Mouse (Mus musculus) MEL (cell line): ENCODE data around the gene Nde1. TPM values are rescaled to one million over a fixed set of nuclear protein-coding genes. Genes with fewer than 3 reads are reported as not detected.

ENCODE experiments used
- DNase-seq: peaks from one replicate; pipeline ENCODE4 v3.0.0; 2011; ENCODE audit warnings: low read depth, low spot score
- H3K27ac ChIP-seq: 2 replicates; pipeline ENCODE4 v1.5.1; 2012; ENCODE audit warnings: low read depth, mild to moderate bottlenecking, control low read depth, low read length, moderate library complexity; ENCODE audit not compliant: control insufficient read depth
- H3K27me3 ChIP-seq, 2 experiments: fragments of 150-350 bp in 1 of 2; sonication (generic) in 1 of 2; 2 replicates each; pipeline ENCODE4 v1.6.1; 2012; ENCODE audit warnings: low read length in 2 of 2, mild to moderate bottlenecking in 2 of 2, improper control_type of control experiment in 1 of 2, moderate library complexity in 1 of 2; ENCODE audit not compliant: insufficient read depth in 2 of 2, control insufficient read depth in 1 of 2
- H3K36me3 ChIP-seq, 2 experiments: 2 replicates each; pipeline ENCODE4 v1.6.1; 2012 to 2014; ENCODE audit warnings: low read length in 2 of 2, improper control_type of control experiment in 1 of 2, inconsistent platforms in 1 of 2, mild to moderate bottlenecking in 1 of 2; ENCODE audit not compliant: insufficient read depth in 2 of 2, control insufficient read depth in 1 of 2
- H3K4me1 ChIP-seq, 2 experiments: fragments of 150-350 bp in 1 of 2; sonication (generic) in 1 of 2; 2 replicates each; pipeline ENCODE4 v1.6.1; 2012; ENCODE audit warnings: low read length in 2 of 2, improper control_type of control experiment in 1 of 2, mild to moderate bottlenecking in 1 of 2; ENCODE audit not compliant: insufficient read depth in 2 of 2, control insufficient read depth in 1 of 2
- H3K4me3 ChIP-seq, 2 experiments: fragments of 150-350 bp in 1 of 2; sonication (generic) in 1 of 2; 2 replicates each; pipeline ENCODE4 v1.5.1; 2012; ENCODE audit warnings: low read depth in 2 of 2, low read length in 2 of 2, mild to moderate bottlenecking in 2 of 2, moderate library complexity in 2 of 2, control low read depth in 1 of 2, improper control_type of control experiment in 1 of 2; ENCODE audit not compliant: control insufficient read depth in 1 of 2, insufficient read depth in 1 of 2
- H3K79me2 ChIP-seq: 2 replicates; pipeline ENCODE4 v1.6.1; 2012; ENCODE audit warnings: mild to moderate bottlenecking, low read length, moderate library complexity; ENCODE audit not compliant: control insufficient read depth, poor library complexity, insufficient read depth
- H3K9ac ChIP-seq: 2 replicates; pipeline ENCODE4 v1.6.1; 2012; ENCODE audit warnings: low read depth, mild to moderate bottlenecking, control low read depth, low read length, moderate library complexity; ENCODE audit not compliant: control insufficient read depth, poor library complexity, severe bottlenecking
- H3K9me3 ChIP-seq: fragments of 150-350 bp; sonication (generic); replicated peaks from 2 replicates; pipeline ENCODE4 v1.6.1; 2012; ENCODE audit warnings: mild to moderate bottlenecking, low read length, improper control_type of control experiment, moderate library complexity; ENCODE audit not compliant: insufficient read depth
- BHLHE40 ChIP-seq: IDR thresholded peaks from 2 replicates; pipeline ENCODE4 v1.6.1; 2012; ENCODE audit warnings: low read depth, mild to moderate bottlenecking, inconsistent platforms, low read length, improper control_type of control experiment, borderline replicate concordance
- CHD2 ChIP-seq: IDR thresholded peaks from 2 replicates; pipeline ENCODE4 v1.6.1; 2011; ENCODE audit warnings: low read length, improper control_type of control experiment
- CTCF ChIP-seq, 3 experiments: IDR thresholded peaks in 2 of 3; conservative IDR thresholded peaks in 1 of 3; 2 replicates each; pipeline ENCODE4 v1.5.1; 2011 to 2012; ENCODE audit warnings: low read length in 3 of 3, low read depth in 2 of 3, mild to moderate bottlenecking in 2 of 3, improper control_type of control experiment in 1 of 3, inconsistent platforms in 1 of 3, mixed read lengths in 1 of 3, moderate library complexity in 1 of 3; ENCODE audit not compliant: control insufficient read depth in 1 of 3, insufficient read depth in 1 of 3, poor library complexity in 1 of 3, severe bottlenecking in 1 of 3
- GATA1 ChIP-seq: IDR thresholded peaks from 2 replicates; pipeline ENCODE4 v1.6.1; 2011; ENCODE audit warnings: low read depth, low read length, improper control_type of control experiment
- HCFC1 ChIP-seq: IDR thresholded peaks from 2 replicates; pipeline ENCODE4 v1.6.1; 2012; ENCODE audit warnings: low read depth, mild to moderate bottlenecking, inconsistent platforms, low read length, improper control_type of control experiment, moderate library complexity
- KAT2A ChIP-seq: conservative IDR thresholded peaks from 2 replicates; pipeline ENCODE4 v1.6.1; 2012; ENCODE audit warnings: low read depth, low read length, improper control_type of control experiment, inconsistent platforms
- MEF2A ChIP-seq: IDR thresholded peaks from 2 replicates; pipeline ENCODE4 v1.6.1; 2014; ENCODE audit warnings: low read depth, mild to moderate bottlenecking, inconsistent platforms, low read length, improper control_type of control experiment; ENCODE audit not compliant: poor library complexity, insufficient replicate concordance, severe bottlenecking; ENCODE audit errors: extremely low read depth
- MXI1 ChIP-seq: IDR thresholded peaks from 2 replicates; pipeline ENCODE4 v1.6.1; 2011; ENCODE audit warnings: mild to moderate bottlenecking, low read depth, low read length, improper control_type of control experiment
- POLR2A ChIP-seq, 2 experiments: IDR thresholded peaks; 2 replicates each; pipeline ENCODE4 v1.6.1; 2011 to 2012; ENCODE audit warnings: low read length in 2 of 2, mild to moderate bottlenecking in 2 of 2, control low read depth in 1 of 2, improper control_type of control experiment in 1 of 2, low read depth in 1 of 2, moderate library complexity in 1 of 2; ENCODE audit not compliant: control insufficient read depth in 1 of 2, insufficient read depth in 1 of 2, poor library complexity in 1 of 2
- POLR2AphosphoS2 ChIP-seq: IDR thresholded peaks from 2 replicates; pipeline ENCODE4 v1.6.1; 2011; ENCODE audit warnings: low read length, improper control_type of control experiment
- POLR2AphosphoS5 ChIP-seq: IDR thresholded peaks from 2 replicates; pipeline ENCODE4 v1.6.1; 2012; ENCODE audit warnings: low read depth, borderline replicate concordance, mild to moderate bottlenecking, inconsistent platforms, low read length, moderate library complexity, mixed read lengths
- SIN3A ChIP-seq: IDR thresholded peaks from 2 replicates; pipeline ENCODE4 v1.6.1; 2012; ENCODE audit warnings: low read length, improper control_type of control experiment, inconsistent platforms
- SMC3 ChIP-seq: IDR thresholded peaks from 2 replicates; pipeline ENCODE4 v1.6.1; 2011; ENCODE audit warnings: low read depth, low read length, improper control_type of control experiment
- TBP ChIP-seq: IDR thresholded peaks from 2 replicates; pipeline ENCODE4 v1.8.0; 2011; ENCODE audit warnings: low read depth, low read length, improper control_type of control experiment
- ZKSCAN1 ChIP-seq: IDR thresholded peaks from 2 replicates; pipeline ENCODE4 v1.6.1; 2012; ENCODE audit warnings: low read depth, mild to moderate bottlenecking, inconsistent platforms, low read length, improper control_type of control experiment, moderate library complexity
- ZMIZ1 ChIP-seq: IDR thresholded peaks from 2 replicates; pipeline ENCODE4 v1.6.1; 2012; ENCODE audit warnings: low read depth, mild to moderate bottlenecking, inconsistent platforms, low read length, improper control_type of control experiment, moderate library complexity
- polyA plus RNA-seq, 2 experiments: library from polyadenylated mRNA; stranded (reverse) in 1 of 2; unstranded in 1 of 2; fragments of >175 nt in 1 of 2; fragments of >200 nt in 1 of 2; gene quantifications; 2 replicates each; pipeline versions ENCODE4 v1.2.1 to v1.2.4; 2012; ENCODE audit warnings: low replicate concordance in 2 of 2, low read depth in 1 of 2; ENCODE audit not compliant: insufficient read length in 2 of 2, insufficient read depth in 1 of 2, missing spikeins in 1 of 2
- total RNA-seq: library from RNA; depleted of rRNA; stranded (reverse); fragments of 300-350 nt; gene quantifications from 2 replicates; pipeline ENCODE4 v1.2.3, GENCODE M21; 2012

The Nde1 gene
- total and polyA plus RNA-seq, 3 experiments: 25.8 to 42.5 TPM; not detected in 1

- no peak overlapping the region for H3K27ac ChIP-seq
- peaks cover 0 to 6% of the 10 kb centered on the region in 2 experiments; a peak in 2 of 4 replicates for H3K4me1 ChIP-seq
- peaks cover 0 to 20% of the 10 kb centered on the region in 2 experiments; a peak in 3 of 4 replicates for H3K36me3 ChIP-seq
Measured at GRCm38 (mm10) chr16:14156312-14156711, 6.8 kb upstream of the Nde1 start.

GRCm38 (mm10) chr16:14158536-14158935 lies 4.5 kb upstream of the Nde1 start:
- Histone ChIP-seq H3K27ac (peak overlapping the region; percentile 66), H3K36me3 (peaks cover 0 to 15% of the 10 kb centered on the region in 2 experiments; a peak in 2 of 4 replicates), H3K4me3 (peak overlapping the region; percentile 84 to 92), H3K9me3 (no peaks in the 10 kb centered on the region), H3K4me1 (peaks cover 0 to 6% of the 10 kb centered on the region in 2 experiments; a peak in 2 of 4 replicates), H3K9ac (peak overlapping the region; percentile 83), H3K79me2 (peaks cover 20% of the 10 kb centered on the region), H3K27me3 (no peaks in the 10 kb centered on the region)
- no peak for TF ChIP-seq SIN3A
- no peak for TF ChIP-seq KAT2A
- TF ChIP-seq POLR2A (IDR thresholded peaks at IDR 0.05; ENCODE audit: control insufficient read depth in 1 of 2, insufficient read depth in 1 of 2, low read depth in 1 of 2, low read length in 2 of 2, poor library complexity in 1 of 2): no peak
- 0 out of 6 replicates have a peak, but pooled peaks of 1 of the 3 experiments have one; percentile 3 for TF ChIP-seq CTCF (IDR thresholded peaks at IDR 0.05 in 2 of 3, conservative IDR thresholded peaks at IDR 0.05 in 1 of 3; ENCODE audit: control insufficient read depth in 1 of 3, insufficient read depth in 1 of 3, low read depth in 2 of 3, low read length in 3 of 3, poor library complexity in 1 of 3, severe bottlenecking in 1 of 3)
- no peak for DNase-seq

More at GRCm38 (mm10) chr16:14156312-14156711, 6.8 kb upstream of the Nde1 start:
- Histone ChIP-seq H3K9ac (no peak overlapping the region), H3K9me3 (no peaks in the 10 kb centered on the region), H3K79me2 (peaks cover 14% of the 10 kb centered on the region), H3K4me3 (no peak overlapping the region), H3K27me3 (no peaks in the 10 kb centered on the region)
- TF ChIP-seq CHD2 (no peak), KAT2A (no peak), SMC3 (no peak), POLR2AphosphoS2 (no peak), BHLHE40 (no peak), ZMIZ1 (no peak), POLR2A (IDR thresholded peaks at IDR 0.05; ENCODE audit: control insufficient read depth in 1 of 2, insufficient read depth in 1 of 2, low read depth in 1 of 2, low read length in 2 of 2, poor library complexity in 1 of 2) (no peak), HCFC1 (no peak), ZKSCAN1 (no peak), GATA1 (no peak), TBP (no peak), MEF2A (no peak), POLR2AphosphoS5 (no peak), MXI1 (no peak)
- DNase-seq: no peak
